Mouse (Mus musculus) liver, embryonic 16.5 days (tissue): ENCODE data around the gene Gpatch2l. TPM values are rescaled to one million over a fixed set of nuclear protein-coding genes. Genes with fewer than 3 reads are reported as not detected.
A peak's percentile ranks its signal among the peaks of the same experiment; 100 is the strongest.

Experiments
- ATAC-seq: fragments of 200-750 bp; cut with Nextera tagmentation; 2 replicates; pipeline ENCODE4 v1.8.0; 2017; ENCODE audit warnings: low read depth, mild to moderate bottlenecking, moderate number of reproducible peaks, moderate library complexity
- H3K27ac ChIP-seq: fragments of 300-500 bp; sonication (generic); 2 replicates; pipeline ENCODE4 v1.5.1; 2014; ENCODE audit warnings: mild to moderate bottlenecking, low read length
- H3K27me3 ChIP-seq: fragments of 300-500 bp; sonication (generic); 2 replicates; pipeline ENCODE4 v1.6.1; 2014; ENCODE audit warnings: low read depth, low read length, mixed read lengths; ENCODE audit not compliant: control insufficient read depth, insufficient read depth
- H3K36me3 ChIP-seq: fragments of 300-500 bp; sonication (generic); 2 replicates; pipeline ENCODE4 v1.6.1; 2014; ENCODE audit warnings: mild to moderate bottlenecking; ENCODE audit not compliant: control insufficient read depth, insufficient read depth
- H3K4me1 ChIP-seq: fragments of 300-500 bp; sonication (generic); 2 replicates; pipeline ENCODE4 v1.6.1; 2014; ENCODE audit warnings: low read depth, low read length, mixed read lengths; ENCODE audit not compliant: control insufficient read depth
- H3K4me2 ChIP-seq: fragments of 300-500 bp; sonication (generic); 2 replicates; pipeline ENCODE4 v1.6.1; 2014; ENCODE audit warnings: low read depth, low read length, mixed read lengths
- H3K4me3 ChIP-seq: fragments of 300-500 bp; sonication (generic); 2 replicates; pipeline ENCODE4 v1.5.1; 2014; ENCODE audit warnings: low read depth, mild to moderate bottlenecking, low read length
- H3K9ac ChIP-seq: fragments of 300-500 bp; sonication (generic); 2 replicates; pipeline ENCODE4 v1.6.1; 2014; ENCODE audit warnings: low read depth, low read length
- H3K9me3 ChIP-seq: fragments of 300-500 bp; sonication (generic); replicated peaks from 2 replicates; pipeline ENCODE4 v1.6.1; 2016; ENCODE audit warnings: low read length; ENCODE audit not compliant: control insufficient read depth
- WGBS: fragments of 180-500 bp; shearing (Covaris S2); extraction: QIAGEN DNeasy Blood & Tissue Kit; methylation state at CpG from one replicate; pipeline ENCODE4 v1.1.7; 2014; ENCODE audit not compliant: insufficient replicate concordance; 5-methylcytosine and 5-hydroxymethylcytosine counted together
- polyA plus RNA-seq: library from polyadenylated mRNA; unstranded; fragments of >200 nt; fragmentation: Nextera tagmentation; extraction: Ambion mirVana; gene quantifications from 2 replicates; pipeline ENCODE4 v1.2.1, GENCODE M21; 2015

The Gpatch2l gene
- polyA plus RNA-seq, 1 experiment from 2014 or later, result 5.4 TPM

- Histone ChIP-seq H3K27me3 (peaks cover 26% of the 10 kb centered on the region), H3K9me3 (no peaks in the 10 kb centered on the region), H3K27ac (peak overlapping the region; percentile 73), H3K4me2 (peak overlapping the region; percentile 82), H3K4me3 (peak overlapping the region; percentile 48), H3K4me1 (peaks cover 22% of the 10 kb centered on the region), H3K36me3 (no peaks in the 10 kb centered on the region), H3K9ac (peak overlapping the region; percentile 59)
- peak; percentile 97 for ATAC-seq
- WGBS, result 7% methylated on average over 38 of the region's 38 CpGs
Measured at GRCm38 (mm10) chr12:86220200-86221021, 21.2 kb upstream of the Gpatch2l start.

GRCm38 (mm10) chr12:86221074-86221703 lies 20.5 kb upstream of the Gpatch2l start:
- Histone ChIP-seq H3K4me1 (peaks cover 22% of the 10 kb centered on the region), H3K9ac (peak overlapping the region; percentile 59), H3K9me3 (no peaks in the 10 kb centered on the region), H3K4me3 (peak overlapping the region; percentile 48), H3K27me3 (peaks cover 19% of the 10 kb centered on the region), H3K27ac (peak overlapping the region; percentile 73), H3K36me3 (no peaks in the 10 kb centered on the region), H3K4me2 (peak overlapping the region; percentile 82)
- WGBS, result 27% methylated on average over 16 of the region's 16 CpGs
- peak; percentile 71 for ATAC-seq

- Histone ChIP-seq H3K4me3 (no peak overlapping the region), H3K27ac (no peak overlapping the region)
- no peak for ATAC-seq
Measured at GRCm38 (mm10) chr12:86234295-86234694, 7.4 kb upstream of the Gpatch2l start.

GRCm38 (mm10) chr12:86238736-86239135 lies 2.9 kb upstream of the Gpatch2l start:
- Histone ChIP-seq H3K4me3 (no peak overlapping the region), H3K27ac (no peak overlapping the region), H3K36me3 (no peaks in the 10 kb centered on the region), H3K4me2 (no peak overlapping the region), H3K9me3 (no peaks in the 10 kb centered on the region), H3K4me1 (peaks cover 7% of the 10 kb centered on the region), H3K9ac (no peak overlapping the region), H3K27me3 (no peaks in the 10 kb centered on the region)
- no peak for ATAC-seq
- WGBS, result 55% methylated on average over 2 of the region's 2 CpGs

More at GRCm38 (mm10) chr12:86234295-86234694, 7.4 kb upstream of the Gpatch2l start:
- no peaks in the 10 kb centered on the region for H3K36me3 ChIP-seq
- no peak overlapping the region for H3K4me2 ChIP-seq
- H3K27me3 ChIP-seq, result no peaks in the 10 kb centered on the region
- H3K9me3 ChIP-seq, result no peaks in the 10 kb centered on the region
- no peak overlapping the region for H3K9ac ChIP-seq
- 42% methylated on average over 4 of the region's 4 CpGs for WGBS
- H3K4me1 ChIP-seq, result no peaks in the 10 kb centered on the region

- Histone ChIP-seq H3K9me3 (no peaks in the 10 kb centered on the region), H3K27me3 (no peaks in the 10 kb centered on the region), H3K4me3 (peak overlapping the region; percentile 84), H3K4me2 (peak overlapping the region; percentile 71), H3K4me1 (peaks cover 7% of the 10 kb centered on the region), H3K27ac (peak overlapping the region; percentile 77), H3K36me3 (peaks cover 7% of the 10 kb centered on the region), H3K9ac (peak overlapping the region; percentile 93)
- ATAC-seq, result no peak
- WGBS, result 2% methylated on average over 7 of the region's 7 CpGs
Measured at GRCm38 (mm10) chr12:86242563-86242962, 905 bp downstream of the Gpatch2l start.

GRCm38 (mm10) chr12:86243936-86244335 lies 2.3 kb downstream of the Gpatch2l start:
- WGBS, result 92% methylated on average over 17 of the region's 17 CpGs
- no peak for ATAC-seq

GRCm38 (mm10) chr12:86250183-86250582 lies 8.5 kb downstream of the Gpatch2l start:
- no peaks in the 10 kb centered on the region for H3K27me3 ChIP-seq
- no peak for ATAC-seq
- peaks cover 2% of the 10 kb centered on the region; the same call in 1 of the 2 replicates for H3K36me3 ChIP-seq
- no peaks in the 10 kb centered on the region for H3K4me1 ChIP-seq
- 73% methylated on average over 4 of the region's 4 CpGs for WGBS
- no peak overlapping the region for H3K4me2 ChIP-seq
- no peak overlapping the region for H3K4me3 ChIP-seq
- no peak overlapping the region for H3K27ac ChIP-seq
- H3K9me3 ChIP-seq, result no peaks in the 10 kb centered on the region
- H3K9ac ChIP-seq, result no peak overlapping the region

More at GRCm38 (mm10) chr12:86243936-86244335, 2.3 kb downstream of the Gpatch2l start:
- no peak overlapping the region for H3K4me3 ChIP-seq
- H3K27ac ChIP-seq, result no peak overlapping the region
- H3K9ac ChIP-seq, result no peak overlapping the region
- no peaks in the 10 kb centered on the region for H3K9me3 ChIP-seq
- H3K4me2 ChIP-seq, result no peak overlapping the region
- peaks cover 7% of the 10 kb centered on the region for H3K4me1 ChIP-seq
- H3K36me3 ChIP-seq, result peaks cover 7% of the 10 kb centered on the region
- no peaks in the 10 kb centered on the region for H3K27me3 ChIP-seq

- H3K9ac ChIP-seq, result no peak overlapping the region
- WGBS, result 87% methylated on average over 7 of the region's 7 CpGs
- H3K9me3 ChIP-seq, result no peaks in the 10 kb centered on the region
- H3K27me3 ChIP-seq, result no peaks in the 10 kb centered on the region
- no peak for ATAC-seq
- no peaks in the 10 kb centered on the region for H3K4me1 ChIP-seq
- no peak overlapping the region for H3K27ac ChIP-seq
- H3K4me3 ChIP-seq, result no peak overlapping the region
- peaks cover 2% of the 10 kb centered on the region; the same call in 1 of the 2 replicates for H3K36me3 ChIP-seq
- no peak overlapping the region for H3K4me2 ChIP-seq
Measured at GRCm38 (mm10) chr12:86254910-86255309, 13.3 kb downstream of the Gpatch2l start.

GRCm38 (mm10) chr12:86271626-86272025 lies 30.0 kb downstream of the Gpatch2l start:
- no peak for ATAC-seq
- 72% methylated on average over 9 of the region's 9 CpGs for WGBS
- H3K36me3 ChIP-seq, result peaks cover 6% of the 10 kb centered on the region

More at GRCm38 (mm10) chr12:86271626-86272025, 30.0 kb downstream of the Gpatch2l start:
- Histone ChIP-seq H3K4me3 (no peak overlapping the region), H3K9me3 (no peaks in the 10 kb centered on the region), H3K4me1 (no peaks in the 10 kb centered on the region), H3K9ac (no peak overlapping the region), H3K4me2 (no peak overlapping the region), H3K27ac (no peak overlapping the region), H3K27me3 (no peaks in the 10 kb centered on the region)
